Mouse (Mus musculus) brain, embryonic 14.5 days (tissue): ENCODE measurements around the gene Itpr2. TPM values are rescaled to one million over a fixed set of nuclear protein-coding genes. Genes with fewer than 3 reads are reported as not detected.

Experiments used
- DNase-seq: peaks from one replicate; pipeline ENCODE4 v3.0.0-alpha.2; 2011; ENCODE audit warnings: low read depth
- CTCF ChIP-seq: fragments of 200-500 bp; IDR thresholded peaks from 2 replicates; pipeline ENCODE4 v1.5.1; 2012; ENCODE audit warnings: inconsistent platforms, mild to moderate bottlenecking, moderate library complexity, borderline replicate concordance; ENCODE audit not compliant: insufficient read depth, insufficient read length; ENCODE audit errors: extremely low read depth
- POLR2A ChIP-seq: fragments of 200-500 bp; IDR thresholded peaks from 2 replicates; pipeline ENCODE4 v1.6.1; 2012; ENCODE audit warnings: mild to moderate bottlenecking, inconsistent platforms, borderline replicate concordance; ENCODE audit not compliant: poor library complexity, insufficient read depth, insufficient read length, severe bottlenecking; ENCODE audit errors: extremely low read depth
- polyA plus RNA-seq: library from polyadenylated mRNA; depleted of rRNA; stranded (reverse); fragments of >200 nt; gene quantifications from 2 replicates; pipeline ENCODE4 v1.2.3, GENCODE M21; 2012

Itpr2 gene
- polyA plus RNA-seq, 1 experiment, result 2.6 TPM

DNA sequence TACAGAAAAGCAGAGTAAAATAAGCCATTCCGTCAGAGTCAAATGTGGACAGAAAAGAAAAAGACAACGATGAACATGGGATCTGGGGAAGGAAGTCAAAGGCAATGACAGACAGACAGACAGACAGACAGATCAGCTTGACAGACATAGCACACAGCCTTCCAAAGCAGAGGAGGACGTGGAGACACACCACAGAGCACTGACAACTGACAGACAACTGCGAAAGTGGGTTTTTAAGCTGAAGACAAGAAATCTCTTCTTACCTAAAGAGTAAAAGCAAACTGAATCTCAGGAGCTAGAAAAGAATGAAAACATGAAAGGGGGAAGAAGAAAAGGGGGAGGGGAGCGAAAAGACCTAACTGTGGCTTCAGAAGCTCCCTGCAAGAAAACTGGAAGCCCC, 243.3 kb downstream of the Itpr2 start:
- TF ChIP-seq CTCF (no peak), POLR2A (no peak)

GRCm38 (mm10) chr6:146258261-146258660, 243.8 kb downstream of the Itpr2 start:
- DNase-seq, result no peak
- no peak for TF ChIP-seq POLR2A
- peak; percentile 9; the same call in 1 of the 2 replicates for TF ChIP-seq CTCF

More for the DNA sequence above, 243.3 kb downstream of the Itpr2 start:
- DNase-seq, result no peak

GRCm38 (mm10) chr6:146256947-146257670, 244.9 kb downstream of the Itpr2 start:
- TF ChIP-seq CTCF (no peak), POLR2A (no peak)
- DNase-seq, result no peak

DNA sequence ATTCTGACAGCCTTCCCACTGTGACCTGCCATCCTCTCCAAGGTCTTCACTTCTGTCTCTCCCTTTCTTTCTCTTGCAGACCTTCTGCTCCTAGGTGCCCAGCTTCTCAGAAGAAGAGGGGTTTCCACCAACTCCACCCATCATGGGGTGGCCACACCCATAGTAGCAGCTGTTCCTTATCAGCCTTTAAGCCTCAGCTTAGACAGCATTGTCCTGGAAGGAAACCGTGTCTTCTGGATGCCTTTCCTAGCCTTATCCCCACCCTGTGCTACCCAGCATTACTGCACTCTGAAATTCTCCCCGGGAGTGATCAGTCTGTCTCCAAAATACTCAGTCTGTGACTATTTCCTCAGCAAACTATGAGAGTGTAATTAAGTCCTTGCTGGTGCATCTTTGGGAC, 245.6 kb downstream of the Itpr2 start:
- no peak for DNase-seq
- no peak for TF ChIP-seq CTCF
- no peak for TF ChIP-seq POLR2A

DNA sequence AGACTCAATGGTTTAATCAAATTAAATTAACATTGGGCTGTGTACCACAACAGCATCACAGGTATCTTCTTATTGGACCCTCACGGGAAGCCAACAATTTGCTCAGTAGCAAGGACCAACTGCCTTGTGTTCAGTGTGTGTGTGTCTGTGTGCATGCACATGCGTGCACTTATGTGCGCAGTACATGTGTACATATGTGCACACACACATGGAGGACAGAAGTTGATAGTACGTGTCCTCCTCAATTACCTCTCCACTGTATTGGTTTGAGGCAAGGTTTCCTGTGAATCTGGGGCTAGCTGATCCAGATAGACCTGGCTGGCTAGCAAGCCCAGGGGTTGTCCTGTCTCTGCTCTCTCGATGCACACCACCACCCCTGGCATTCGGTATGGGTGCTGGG, 246.4 kb downstream of the Itpr2 start:
- no peak for DNase-seq
- TF ChIP-seq POLR2A, result no peak
- no peak for TF ChIP-seq CTCF

- DNase-seq, result no peak
- TF ChIP-seq CTCF (no peak), POLR2A (no peak)
These were observed 247.1 kb downstream of the Itpr2 start for GRCm38 (mm10) chr6:146254931-146255330.

DNA sequence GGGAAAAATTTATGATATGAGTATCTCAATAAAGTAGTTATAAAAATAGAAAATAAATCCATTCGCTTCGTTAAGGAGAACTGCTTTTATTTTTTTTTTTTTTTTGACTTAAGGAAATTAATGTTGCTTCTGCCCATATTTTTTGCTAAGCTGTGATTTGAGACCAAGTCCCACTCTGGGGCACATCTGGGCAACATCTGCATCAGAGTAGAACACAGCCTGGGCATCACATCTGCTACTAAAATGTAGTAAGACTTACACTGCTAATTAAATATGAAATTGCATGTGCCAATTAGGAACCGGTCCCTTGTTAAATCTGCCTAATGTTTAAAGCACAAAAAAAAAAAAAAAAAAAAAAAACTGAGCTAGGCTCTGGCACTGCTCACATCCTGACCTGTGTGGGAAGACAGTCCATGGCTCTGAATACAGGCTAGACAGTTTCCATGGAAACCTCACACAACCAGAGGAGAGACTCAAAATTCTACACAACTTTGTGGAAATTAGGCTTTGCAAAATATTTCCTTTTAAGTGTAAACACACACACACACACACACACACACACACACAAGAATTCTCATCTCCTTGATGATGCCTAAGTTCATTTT, 247.7 kb downstream of the Itpr2 start:
- no peak for TF ChIP-seq POLR2A
- peak; percentile 49 for DNase-seq

DNA sequence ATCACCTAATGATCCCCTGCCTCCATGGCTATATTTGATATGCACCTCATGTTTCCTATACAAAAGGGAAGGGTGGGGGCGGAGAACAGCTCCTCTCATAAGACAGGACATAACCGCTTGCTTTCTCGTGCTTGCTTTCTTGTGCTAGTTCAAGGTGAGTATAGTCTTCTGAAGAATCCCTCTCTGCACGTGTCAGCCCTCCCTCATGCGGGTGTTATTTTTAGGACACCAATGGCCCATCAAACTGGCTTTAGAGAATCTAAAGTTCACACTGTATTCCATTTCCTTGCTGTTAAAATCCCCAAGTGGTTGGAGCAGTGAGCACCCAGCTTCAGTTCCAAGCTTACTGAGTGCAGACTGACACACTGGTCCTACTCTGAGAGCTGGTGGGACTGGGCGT, 252.9 kb downstream of the Itpr2 start:
- no peak for DNase-seq
- no peak for TF ChIP-seq POLR2A
- no peak for TF ChIP-seq CTCF

DNA sequence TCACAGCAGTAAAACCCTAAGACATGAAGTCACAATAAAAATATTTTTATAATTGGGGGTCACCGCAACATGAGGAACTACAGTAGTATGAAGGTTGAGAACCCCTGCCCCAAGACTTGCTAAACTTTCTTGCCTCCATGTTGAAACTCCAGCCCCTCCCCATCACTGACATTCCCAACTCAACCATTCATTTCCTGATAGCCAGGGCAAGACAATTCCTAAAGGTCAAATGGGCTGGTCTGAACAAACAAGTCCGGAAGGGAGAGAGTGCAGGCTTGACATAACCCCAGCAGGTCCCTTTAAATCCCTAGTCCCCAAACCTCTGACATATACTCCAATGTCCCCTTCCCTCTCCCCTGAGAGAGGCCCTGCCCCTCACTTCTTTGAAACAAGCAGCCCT, 253.7 kb downstream of the Itpr2 start:
- TF ChIP-seq CTCF (no peak), POLR2A (no peak)

DNA sequence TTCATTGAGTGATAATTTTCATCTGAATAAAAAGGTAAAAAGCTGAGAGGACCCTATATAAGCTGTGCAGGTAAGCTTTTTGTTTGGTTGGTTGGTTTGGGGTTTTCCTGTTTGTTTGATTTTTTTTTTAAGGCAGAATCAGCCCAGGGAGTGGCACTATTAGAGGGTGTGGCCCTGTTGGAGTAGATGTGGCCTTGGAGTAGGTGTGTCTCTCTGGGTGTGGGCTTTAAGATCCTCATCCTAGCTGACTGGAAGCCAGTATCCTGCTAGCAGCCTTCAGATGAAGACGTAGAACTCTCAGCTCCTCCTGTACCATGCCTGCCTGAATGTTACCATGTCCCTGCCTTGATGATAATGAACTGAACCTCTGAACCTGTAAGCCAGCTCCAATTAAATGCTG, 254.1 kb downstream of the Itpr2 start:
- TF ChIP-seq POLR2A (no peak), CTCF (no peak)
- no peak for DNase-seq

More for the DNA sequence above, 253.7 kb downstream of the Itpr2 start:
- no peak for DNase-seq

DNA sequence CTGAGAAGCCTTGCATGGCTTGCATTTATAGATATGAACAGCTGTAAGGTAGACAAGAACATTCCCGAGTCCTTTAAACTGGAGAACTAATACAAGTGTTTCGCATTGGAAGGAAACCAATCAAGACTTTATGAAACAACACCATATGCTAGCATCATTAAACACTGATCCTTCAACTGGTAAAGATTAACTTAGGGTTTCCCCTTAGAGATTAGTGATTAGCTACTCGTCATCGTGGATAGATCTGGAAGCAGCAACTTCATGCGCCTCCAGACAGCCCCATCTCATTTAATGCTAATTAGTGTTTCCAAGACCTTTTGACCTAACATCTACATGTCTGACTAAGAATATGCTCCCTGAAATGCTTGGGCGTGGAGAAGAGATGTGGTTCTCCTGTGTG, 255.7 kb downstream of the Itpr2 start:
- DNase-seq, result no peak
- TF ChIP-seq POLR2A (no peak), CTCF (no peak)

DNA sequence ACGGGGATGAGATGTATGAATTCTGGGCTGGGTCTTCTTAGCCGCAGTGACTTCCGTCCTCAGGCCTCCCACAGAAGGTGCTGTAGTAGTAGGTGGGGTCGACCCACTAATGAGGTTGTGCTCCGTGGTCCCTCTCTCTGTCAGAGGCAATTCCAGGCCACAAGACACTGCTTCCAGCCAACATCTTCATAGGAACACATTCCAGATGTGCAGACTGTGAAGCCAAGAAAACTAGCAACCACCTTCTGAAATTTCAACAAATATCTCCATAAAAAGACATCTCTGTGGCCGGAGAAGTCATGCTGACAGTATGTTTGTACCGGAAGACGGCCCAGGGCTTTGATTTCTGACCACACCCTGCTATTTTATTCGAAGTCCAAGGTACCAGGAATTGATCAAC, 256.1 kb downstream of the Itpr2 start:
- TF ChIP-seq CTCF (no peak), POLR2A (no peak)

More for the DNA sequence above, 256.1 kb downstream of the Itpr2 start:
- DNase-seq, result no peak
